Mouse (Mus musculus) lung, embryonic 16.5 days (tissue): ENCODE measurements at regions not wholly inside any gene's neighbourhood (a gene's known extent, or its start where the extent isn't known, plus 50 kb on each side); places are given as distances from the start of the nearest gene placed in this dataset.

Experiments used
- ATAC-seq: fragments of 200-750 bp; cut with Nextera tagmentation; 2 replicates; pipeline ENCODE4 v1.8.0; 2017; ENCODE audit warnings: low read depth, mild to moderate bottlenecking, moderate library complexity
- H3K27ac ChIP-seq: fragments of 300-500 bp; sonication (generic); 2 replicates; pipeline ENCODE4 v1.5.1; 2014; ENCODE audit warnings: mild to moderate bottlenecking, control low read depth, low read length
- H3K27me3 ChIP-seq: fragments of 300-500 bp; sonication (generic); 2 replicates; pipeline ENCODE4 v1.6.1; 2014; ENCODE audit warnings: low read depth, low read length, mixed read lengths; ENCODE audit not compliant: control insufficient read depth, insufficient read depth
- H3K36me3 ChIP-seq: fragments of 300-500 bp; sonication (generic); 2 replicates; pipeline ENCODE4 v1.6.1; 2014; ENCODE audit warnings: low read length; ENCODE audit not compliant: control insufficient read depth, insufficient read depth
- H3K4me1 ChIP-seq: fragments of 300-500 bp; sonication (generic); replicated peaks from 2 replicates; pipeline ENCODE4 v1.6.1; 2014; ENCODE audit warnings: low read length, mixed read lengths; ENCODE audit not compliant: control insufficient read depth, insufficient read depth
- H3K4me2 ChIP-seq: fragments of 300-500 bp; sonication (generic); 2 replicates; pipeline ENCODE4 v1.6.1; 2014; ENCODE audit warnings: low read depth, low read length, control low read depth
- H3K4me3 ChIP-seq: fragments of 300-500 bp; sonication (generic); 2 replicates; pipeline ENCODE4 v1.5.1; 2014; ENCODE audit warnings: mild to moderate bottlenecking, low read length, control low read depth
- H3K9ac ChIP-seq: fragments of 300-500 bp; sonication (generic); 2 replicates; pipeline ENCODE4 v1.6.1; 2014; ENCODE audit warnings: low read length, control low read depth
- H3K9me3 ChIP-seq: fragments of 300-500 bp; sonication (generic); 2 replicates; pipeline ENCODE4 v1.6.1; 2016; ENCODE audit warnings: low read length; ENCODE audit not compliant: control insufficient read depth
- WGBS: fragments of 180-500 bp; shearing (Covaris S2); extraction: QIAGEN DNeasy Blood & Tissue Kit; methylation state at CpG from one replicate; pipeline ENCODE4 v1.1.7; 2014; 5-methylcytosine and 5-hydroxymethylcytosine counted together

DNA sequence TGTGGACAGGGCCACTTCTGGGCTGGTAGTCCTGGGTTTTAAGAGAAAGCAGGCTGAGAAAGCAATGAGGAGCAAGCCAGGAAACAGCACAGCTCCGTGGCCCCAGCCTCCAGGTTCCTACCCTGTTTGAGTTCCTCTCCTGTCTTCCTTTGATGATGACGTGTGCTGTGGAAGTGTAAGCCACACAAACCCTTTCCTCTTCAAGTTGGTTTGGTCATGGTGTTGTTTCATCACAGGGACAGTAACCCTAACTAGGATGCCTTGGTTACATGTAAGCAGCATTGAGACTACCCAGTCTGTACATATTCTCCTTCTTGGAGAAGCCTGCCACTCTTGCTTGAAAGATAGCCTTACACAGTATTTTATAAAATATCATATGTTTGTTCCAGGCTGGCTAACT, 534.8 kb downstream of the Ccdc171 start:
- no peak for ATAC-seq
- no peak overlapping the region for H3K27ac ChIP-seq
- H3K9ac ChIP-seq, result no peak overlapping the region
- H3K36me3 ChIP-seq, result no peaks in the 10 kb centered on the region
- H3K4me2 ChIP-seq, result no peak overlapping the region
- 50% methylated on average over 2 of the region's 2 CpGs for WGBS
- H3K9me3 ChIP-seq, result no peaks in the 10 kb centered on the region
- H3K27me3 ChIP-seq, result no peaks in the 10 kb centered on the region
- H3K4me3 ChIP-seq, result no peak overlapping the region
- H3K4me1 ChIP-seq, result peaks cover 2% of the 10 kb centered on the region; the same call in 1 of the 2 replicates

DNA sequence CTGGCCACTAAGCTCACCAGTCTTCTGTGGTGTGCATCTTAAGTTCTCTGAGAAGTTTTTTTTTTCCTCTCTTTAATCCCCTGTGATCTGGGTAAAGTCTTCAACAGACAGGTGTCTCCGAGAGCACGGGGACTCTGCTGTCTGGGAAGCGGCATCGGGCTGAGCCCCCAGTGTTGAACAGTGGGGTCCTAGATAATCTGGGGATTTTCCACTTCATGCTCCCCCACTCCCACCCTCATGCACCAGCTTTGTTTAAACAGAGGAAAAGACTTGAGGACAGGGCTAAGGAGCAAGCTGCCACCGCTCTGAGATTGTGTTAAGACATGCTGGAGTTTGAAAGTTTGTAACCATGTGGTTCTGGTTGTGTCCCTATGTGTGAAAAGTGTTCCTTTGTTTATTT, 538.4 kb downstream of the Ccdc171 start:
- Histone ChIP-seq H3K4me2 (no peak overlapping the region), H3K36me3 (no peaks in the 10 kb centered on the region), H3K4me3 (no peak overlapping the region), H3K4me1 (peaks cover 2% of the 10 kb centered on the region; the same call in 1 of the 2 replicates), H3K9ac (no peak overlapping the region), H3K9me3 (no peaks in the 10 kb centered on the region), H3K27ac (no peak overlapping the region), H3K27me3 (no peaks in the 10 kb centered on the region)
- ATAC-seq, result no peak
- WGBS, result 59% methylated on average over 5 of the region's 5 CpGs

DNA sequence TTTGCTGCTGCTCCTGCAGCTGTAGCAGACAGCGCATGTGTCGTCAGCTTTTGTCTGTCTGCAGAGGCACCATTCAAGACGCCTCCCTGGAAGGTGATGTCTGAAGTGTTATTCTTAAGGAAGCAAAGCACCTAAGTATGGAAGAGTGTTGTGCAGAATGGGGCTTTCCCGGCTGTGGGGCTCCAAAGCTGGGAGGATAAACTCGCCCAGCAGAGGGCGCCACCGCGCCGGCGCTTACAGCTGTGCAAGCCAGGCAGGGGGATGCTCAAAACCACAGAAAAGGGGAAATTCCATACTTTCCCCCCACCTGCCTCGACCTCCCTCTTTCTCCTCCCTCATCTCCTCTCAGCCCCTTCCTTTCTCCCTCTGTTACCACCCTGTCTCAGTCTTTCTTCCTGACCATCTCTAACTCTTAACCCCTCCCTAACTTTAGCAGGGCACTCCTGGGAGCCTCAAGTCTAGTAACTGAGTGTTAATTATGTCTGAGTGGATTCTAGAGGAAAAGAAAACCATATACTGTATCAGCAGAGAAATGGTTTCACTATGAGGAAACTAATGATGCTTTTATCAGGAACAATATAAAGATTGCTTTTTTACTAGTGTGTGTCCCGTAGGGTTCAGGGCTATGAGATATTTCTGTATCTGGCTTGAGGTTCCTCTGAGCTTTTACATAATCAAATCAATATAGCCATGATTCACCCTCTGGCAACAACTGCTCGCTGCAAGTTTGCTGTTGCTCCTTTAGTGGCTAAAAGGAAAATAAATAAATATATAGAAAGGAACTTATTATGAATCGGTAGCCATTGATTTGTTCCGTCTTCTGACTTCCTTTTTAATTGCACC, 539.5 kb downstream of the Ccdc171 start:
- H3K36me3 ChIP-seq, result no peaks in the 10 kb centered on the region
- no peaks in the 10 kb centered on the region for H3K9me3 ChIP-seq
- no peak overlapping the region for H3K4me3 ChIP-seq
- H3K4me2 ChIP-seq, result no peak overlapping the region
- no peak overlapping the region for H3K27ac ChIP-seq
- no peak overlapping the region for H3K9ac ChIP-seq
- 14% methylated on average over 15 of the region's 15 CpGs for WGBS
- ATAC-seq, result peak; percentile 67
- no peaks in the 10 kb centered on the region for H3K27me3 ChIP-seq
- H3K4me1 ChIP-seq, result peaks cover 3% of the 10 kb centered on the region; the same call in 1 of the 2 replicates

DNA sequence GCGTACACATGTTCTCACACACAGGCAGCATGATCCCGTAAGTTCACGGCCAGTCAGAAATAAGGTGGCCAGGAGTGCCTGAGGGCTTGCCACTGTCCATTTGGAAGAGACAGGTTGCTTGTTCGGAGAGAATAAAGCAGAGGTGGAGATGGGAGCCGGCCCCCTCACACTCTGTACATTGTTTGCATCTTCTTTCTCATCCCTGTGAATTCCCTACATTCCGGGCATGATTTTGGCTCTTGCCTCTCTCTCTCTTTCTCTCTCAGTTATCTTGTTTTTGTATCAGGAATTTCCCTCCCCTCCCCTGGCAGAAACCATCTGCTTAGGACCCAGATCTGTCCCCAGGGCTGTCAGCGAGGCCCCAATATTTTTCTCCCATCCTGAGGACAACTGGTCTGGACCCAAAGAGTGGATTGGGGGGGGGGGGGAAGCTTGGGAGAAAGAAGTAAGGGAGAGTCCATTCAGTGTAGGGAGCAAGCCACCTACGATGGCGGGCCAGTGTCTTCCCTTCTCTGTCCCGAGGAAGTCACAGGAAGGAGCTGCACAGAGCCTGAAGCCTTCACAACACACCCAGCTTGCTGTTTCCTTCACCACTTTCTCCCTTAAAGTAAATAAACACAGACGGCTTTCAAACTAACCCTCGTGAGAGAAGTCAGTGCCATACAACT, 540.2 kb downstream of the Ccdc171 start:
- no peak overlapping the region for H3K27ac ChIP-seq
- H3K36me3 ChIP-seq, result no peaks in the 10 kb centered on the region
- H3K9me3 ChIP-seq, result no peaks in the 10 kb centered on the region
- no peak overlapping the region for H3K4me2 ChIP-seq
- ATAC-seq, result no peak
- H3K4me3 ChIP-seq, result no peak overlapping the region
- H3K27me3 ChIP-seq, result no peaks in the 10 kb centered on the region
- H3K9ac ChIP-seq, result no peak overlapping the region
- 29% methylated on average over 12 of the region's 12 CpGs for whole genome bisulfite sequencing
- peaks cover 4% of the 10 kb centered on the region; the same call in 1 of the 2 replicates for H3K4me1 ChIP-seq

DNA sequence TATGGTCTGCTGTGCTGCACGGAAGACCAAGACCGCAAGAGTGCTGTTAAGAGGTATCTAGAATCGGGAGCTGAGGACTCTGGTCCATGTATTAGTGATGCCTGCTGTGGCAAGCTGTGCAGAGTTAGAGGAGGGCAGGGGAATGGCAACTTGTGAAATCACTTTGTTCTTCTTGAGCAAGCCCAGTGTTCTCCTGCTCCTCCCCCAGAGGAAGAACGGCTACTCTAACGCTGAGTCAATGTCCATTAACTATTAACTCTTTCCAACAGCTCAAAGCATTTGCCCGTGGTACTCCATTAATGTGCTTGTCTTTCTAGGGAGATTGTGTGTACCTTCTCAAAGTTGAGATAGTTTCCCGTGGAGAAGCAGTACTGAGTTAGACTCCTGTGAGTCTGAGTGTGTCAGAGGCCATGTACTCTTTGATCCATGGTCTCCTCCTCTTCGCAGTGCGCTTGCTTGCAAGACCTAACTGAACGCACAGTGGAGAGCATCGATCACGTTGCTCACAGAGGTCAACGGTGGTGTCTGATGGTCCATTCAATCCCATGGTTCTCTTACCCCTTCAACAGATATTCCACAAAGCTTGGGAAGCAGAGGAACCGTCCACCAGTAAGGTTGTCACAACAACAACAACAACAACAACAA, 542.7 kb downstream of the Ccdc171 start:
- peaks cover 4% of the 10 kb centered on the region; the same call in 1 of the 2 replicates for H3K4me1 ChIP-seq
- H3K36me3 ChIP-seq, result no peaks in the 10 kb centered on the region
- no peak overlapping the region for H3K4me3 ChIP-seq
- ATAC-seq, result no peak
- no peaks in the 10 kb centered on the region for H3K9me3 ChIP-seq
- H3K27ac ChIP-seq, result no peak overlapping the region
- no peak overlapping the region for H3K4me2 ChIP-seq
- H3K9ac ChIP-seq, result no peak overlapping the region
- 67% methylated on average over 14 of the region's 14 CpGs for WGBS
- no peaks in the 10 kb centered on the region for H3K27me3 ChIP-seq

DNA sequence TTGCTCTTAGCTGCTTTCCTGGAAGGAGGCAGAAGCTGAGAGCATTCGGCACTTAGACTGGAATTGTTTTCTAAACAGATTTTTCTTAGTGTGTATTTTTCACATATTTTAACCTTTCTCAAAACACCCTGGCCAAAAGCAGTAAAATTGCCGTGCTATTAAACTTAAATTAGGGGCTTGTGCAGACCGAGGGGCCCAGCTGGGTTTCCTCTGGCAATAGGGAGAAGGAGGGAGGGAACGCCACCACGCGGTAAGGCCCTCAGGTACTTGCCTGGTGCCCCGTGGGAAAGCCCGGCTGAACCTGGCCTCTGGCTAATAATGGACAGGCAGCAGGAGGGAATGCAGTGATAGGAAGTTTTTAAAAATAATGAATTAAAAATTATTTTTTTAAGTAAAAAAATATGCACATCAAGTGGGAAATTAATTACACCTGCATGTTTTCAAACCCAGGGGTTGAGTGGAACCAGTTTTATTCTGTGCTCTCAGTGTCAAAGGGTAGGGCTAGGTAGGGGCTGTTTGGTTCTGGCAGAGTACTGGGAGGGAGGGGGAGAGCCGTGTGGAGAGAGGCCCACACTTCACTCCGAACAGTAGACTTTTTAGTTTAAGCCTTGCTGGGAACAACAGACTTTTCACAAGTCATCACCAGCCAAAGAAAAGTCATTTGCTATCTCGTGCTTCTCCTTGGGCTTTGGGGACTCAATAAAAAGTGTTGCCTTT, 543.8 kb downstream of the Ccdc171 start:
- Histone ChIP-seq H3K27ac (no peak overlapping the region), H3K9me3 (no peaks in the 10 kb centered on the region), H3K27me3 (no peaks in the 10 kb centered on the region), H3K4me2 (no peak overlapping the region), H3K4me1 (peaks cover 4% of the 10 kb centered on the region; the same call in 1 of the 2 replicates), H3K4me3 (no peak overlapping the region), H3K36me3 (no peaks in the 10 kb centered on the region), H3K9ac (no peak overlapping the region)
- 56% methylated on average over 11 of the region's 11 CpGs for whole genome bisulfite sequencing
- no peak for ATAC-seq

DNA sequence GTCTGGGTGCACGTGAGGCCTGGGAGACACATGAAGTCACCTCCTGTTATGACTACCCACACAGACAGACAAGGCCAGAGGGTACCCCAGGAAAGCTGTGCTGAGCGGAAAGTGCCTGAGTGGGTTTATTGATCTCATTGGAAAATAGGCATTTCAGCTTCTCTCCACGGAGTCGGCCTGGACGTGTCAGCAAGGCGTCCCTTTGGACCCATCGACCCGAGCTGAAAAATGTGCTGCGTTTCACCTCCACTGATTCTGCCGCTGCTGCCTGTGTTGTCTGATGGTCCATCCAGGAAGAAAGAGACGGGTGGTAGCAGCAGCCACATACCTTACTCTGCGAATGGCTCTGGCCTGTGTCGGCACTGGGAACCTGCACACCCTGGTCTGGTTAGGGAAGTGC, 544.3 kb downstream of the Ccdc171 start:
- H3K27ac ChIP-seq, result no peak overlapping the region

DNA sequence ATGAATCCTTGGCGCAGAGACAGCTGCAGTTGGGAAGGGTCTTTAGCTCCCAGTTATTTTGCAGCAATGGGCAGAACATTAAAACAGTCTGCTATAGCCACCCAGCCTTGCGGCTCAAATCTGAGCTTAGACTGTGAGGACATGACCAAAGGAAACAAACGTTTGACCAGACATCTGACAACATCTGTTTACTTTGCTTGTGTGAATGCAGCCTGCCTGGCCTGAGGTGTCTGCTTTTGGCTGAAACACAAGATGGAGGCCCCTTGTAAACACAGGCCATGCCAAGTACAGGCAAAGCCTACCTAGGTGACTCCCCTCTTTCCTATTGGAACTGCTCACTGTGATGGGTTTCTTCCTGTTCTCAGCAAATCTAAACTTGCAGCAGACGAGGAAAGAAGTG, 544.7 kb downstream of the Ccdc171 start:
- ATAC-seq, result no peak
- no peaks in the 10 kb centered on the region for H3K9me3 ChIP-seq
- 49% methylated on average over 4 of the region's 4 CpGs for WGBS
- no peak overlapping the region for H3K9ac ChIP-seq
- no peak overlapping the region for H3K4me3 ChIP-seq
- H3K27me3 ChIP-seq, result no peaks in the 10 kb centered on the region
- peaks cover 2% of the 10 kb centered on the region; the same call in 1 of the 2 replicates for H3K4me1 ChIP-seq
- H3K27ac ChIP-seq, result no peak overlapping the region
- H3K36me3 ChIP-seq, result no peaks in the 10 kb centered on the region
- no peak overlapping the region for H3K4me2 ChIP-seq

More for the DNA sequence above, 544.3 kb downstream of the Ccdc171 start:
- Histone ChIP-seq H3K27me3 (no peaks in the 10 kb centered on the region), H3K4me2 (no peak overlapping the region), H3K9ac (no peak overlapping the region), H3K4me3 (no peak overlapping the region), H3K36me3 (no peaks in the 10 kb centered on the region), H3K9me3 (no peaks in the 10 kb centered on the region), H3K4me1 (peaks cover 4% of the 10 kb centered on the region; the same call in 1 of the 2 replicates)
- WGBS, result 75% methylated on average over 13 of the region's 13 CpGs
- ATAC-seq, result no peak
